Mouse (Mus musculus) midbrain, postnatal 0 days (tissue): ENCODE measurements at regions not wholly inside any gene's neighbourhood (a gene's known extent, or its start where the extent isn't known, plus 50 kb on each side); places are given as distances from the start of the nearest gene placed in this dataset.

Experiments used
- ATAC-seq: fragments of 200-750 bp; cut with Nextera tagmentation; 2 replicates; pipeline ENCODE4 v1.8.0; 2017; ENCODE audit warnings: moderate number of reproducible peaks, mild to moderate bottlenecking, moderate TSS enrichment, moderate library complexity; ENCODE audit not compliant: low FRiP score
- DNase-seq: peaks from one replicate; pipeline ENCODE4 v3.0.0-alpha.2; 2015; ENCODE audit warnings: low spot score
- H3K27ac ChIP-seq: fragments of 300-500 bp; sonication (generic); 2 replicates; pipeline ENCODE4 v1.5.1; 2014; ENCODE audit warnings: low read depth, mild to moderate bottlenecking, low read length, mixed read lengths
- H3K27me3 ChIP-seq: fragments of 300-500 bp; sonication (generic); 2 replicates; pipeline ENCODE4 v1.6.1; 2014; ENCODE audit warnings: low read length, control low read depth, mixed read lengths; ENCODE audit not compliant: insufficient read depth
- H3K36me3 ChIP-seq: fragments of 300-500 bp; sonication (generic); 2 replicates; pipeline ENCODE4 v1.6.1; 2014; ENCODE audit warnings: low read length, control low read depth, mixed read lengths; ENCODE audit not compliant: insufficient read depth
- H3K4me1 ChIP-seq: fragments of 300-500 bp; sonication (generic); 2 replicates; pipeline ENCODE4 v1.6.1; 2014; ENCODE audit warnings: mild to moderate bottlenecking, control low read depth, antibody characterized with exemption, low read length, mixed read lengths; ENCODE audit not compliant: insufficient read depth
- H3K4me2 ChIP-seq: fragments of 300-500 bp; sonication (generic); 2 replicates; pipeline ENCODE4 v1.6.1; 2014; ENCODE audit warnings: low read depth, mild to moderate bottlenecking, low read length, mixed read lengths; ENCODE audit not compliant: poor library complexity, severe bottlenecking
- H3K4me3 ChIP-seq: fragments of 300-500 bp; sonication (generic); 2 replicates; pipeline ENCODE4 v1.5.1; 2014; ENCODE audit warnings: low read depth, mild to moderate bottlenecking, low read length, moderate library complexity
- H3K9ac ChIP-seq: fragments of 300-500 bp; sonication (generic); replicated peaks from 2 replicates; pipeline ENCODE4 v1.6.1; 2014; ENCODE audit warnings: mild to moderate bottlenecking, low read length, moderate library complexity, mixed read lengths; ENCODE audit not compliant: poor library complexity, severe bottlenecking
- H3K9me3 ChIP-seq: fragments of 300-500 bp; sonication (generic); 2 replicates; pipeline ENCODE4 v1.6.1; 2016; ENCODE audit warnings: low read length, control low read depth
- CTCF ChIP-seq: IDR thresholded peaks from 2 replicates; pipeline ENCODE4 v1.5.1; 2016; ENCODE audit warnings: antibody characterized with exemption, mild to moderate bottlenecking
- WGBS: fragments of 180-500 bp; shearing (Covaris S2); extraction: QIAGEN DNeasy Blood & Tissue Kit; methylation state at CpG from one replicate; pipeline ENCODE4 v1.1.7; 2014; 5-methylcytosine and 5-hydroxymethylcytosine counted together

- no peaks in the 10 kb centered on the region for H3K27me3 ChIP-seq
- no peak overlapping the region for H3K4me3 ChIP-seq
- H3K36me3 ChIP-seq, result no peaks in the 10 kb centered on the region
- TF ChIP-seq CTCF, result no peak
- 81% methylated on average over 2 of the region's 2 CpGs for WGBS
- no peak overlapping the region for H3K27ac ChIP-seq
- H3K9me3 ChIP-seq, result no peaks in the 10 kb centered on the region
- H3K4me2 ChIP-seq, result no peak overlapping the region
- ATAC-seq, result no peak
- no peak for DNase-seq
- H3K9ac ChIP-seq, result no peak overlapping the region
- no peaks in the 10 kb centered on the region for H3K4me1 ChIP-seq
Observed at GRCm38 (mm10) chr2:11367319-11367718, 186.6 kb downstream of the Pfkfb3 start.

- 89% methylated on average over 3 of the region's 3 CpGs for WGBS
- ATAC-seq, result no peak
- DNase-seq, result no peak
- no peak overlapping the region for H3K4me2 ChIP-seq
- no peak overlapping the region for H3K4me3 ChIP-seq
- H3K36me3 ChIP-seq, result no peaks in the 10 kb centered on the region
- no peaks in the 10 kb centered on the region for H3K9me3 ChIP-seq
- no peaks in the 10 kb centered on the region for H3K4me1 ChIP-seq
- no peak overlapping the region for H3K9ac ChIP-seq
- H3K27ac ChIP-seq, result no peak overlapping the region
- H3K27me3 ChIP-seq, result no peaks in the 10 kb centered on the region
- no peak for TF ChIP-seq CTCF
Observed at GRCm38 (mm10) chr2:11365815-11366214, 188.1 kb downstream of the Pfkfb3 start.

GRCm38 (mm10) chr2:11365371-11365770 lies 188.5 kb downstream of the Pfkfb3 start:
- Histone ChIP-seq H3K27ac (no peak overlapping the region), H3K9me3 (no peaks in the 10 kb centered on the region), H3K4me3 (no peak overlapping the region), H3K9ac (no peak overlapping the region), H3K4me2 (no peak overlapping the region), H3K4me1 (no peaks in the 10 kb centered on the region), H3K36me3 (no peaks in the 10 kb centered on the region), H3K27me3 (no peaks in the 10 kb centered on the region)
- 80% methylated on average over 4 of the region's 4 CpGs for WGBS
- no peak for ATAC-seq
- TF ChIP-seq CTCF, result no peak
- no peak for DNase-seq

DNA sequence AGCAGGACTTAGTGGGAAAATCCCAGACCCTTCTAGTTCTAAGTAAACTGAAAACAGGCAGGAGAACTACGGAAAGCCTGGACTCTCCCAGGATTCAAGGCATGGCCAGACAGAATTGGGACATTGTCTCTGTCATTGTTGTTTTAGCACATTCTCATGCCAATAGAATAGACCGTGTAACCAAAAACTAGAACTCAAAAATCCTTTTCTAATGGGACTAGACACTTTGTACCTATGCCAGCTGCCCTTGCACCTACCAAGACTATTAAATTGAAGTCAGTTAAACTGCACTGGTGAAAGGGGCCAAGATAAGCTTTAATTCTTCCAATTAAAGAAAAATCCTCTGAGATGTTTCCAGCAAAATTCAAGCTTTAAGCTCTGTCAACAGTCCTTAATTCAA lies 189.8 kb downstream of the Pfkfb3 start:
- Histone ChIP-seq H3K27ac (no peak overlapping the region), H3K27me3 (no peaks in the 10 kb centered on the region), H3K4me2 (no peak overlapping the region), H3K36me3 (no peaks in the 10 kb centered on the region), H3K4me3 (no peak overlapping the region), H3K4me1 (no peaks in the 10 kb centered on the region), H3K9me3 (no peaks in the 10 kb centered on the region), H3K9ac (no peak overlapping the region)
- no peak for TF ChIP-seq CTCF
- ATAC-seq (no peak), DNase-seq (no peak)
- 79% methylated on average over 2 of the region's 2 CpGs for WGBS

DNA sequence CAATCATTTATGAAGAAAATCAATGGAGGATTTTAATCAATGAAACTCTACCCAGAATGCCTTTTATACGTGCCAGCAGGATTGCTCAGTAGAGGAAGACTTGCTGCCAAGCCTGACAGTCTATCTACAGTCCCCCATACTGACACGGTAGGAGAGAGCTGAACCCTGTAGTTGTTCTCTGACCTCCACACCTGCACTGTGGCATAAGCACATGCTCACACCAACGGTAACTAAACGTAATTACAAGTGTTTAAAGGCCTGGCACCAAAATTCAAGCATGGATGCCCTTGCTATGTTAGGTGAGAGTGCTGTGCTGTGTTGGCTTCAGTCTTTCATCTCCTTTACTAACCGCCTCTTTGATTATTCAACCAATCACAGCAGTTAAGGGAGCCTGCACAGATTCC lies 190.8 kb downstream of the Pfkfb3 start:
- no peaks in the 10 kb centered on the region for H3K4me1 ChIP-seq
- H3K4me2 ChIP-seq, result no peak overlapping the region
- no peaks in the 10 kb centered on the region for H3K27me3 ChIP-seq
- no peak overlapping the region for H3K27ac ChIP-seq
- H3K36me3 ChIP-seq, result no peaks in the 10 kb centered on the region
- WGBS, result 68% methylated on average over 5 of the region's 5 CpGs
- H3K4me3 ChIP-seq, result no peak overlapping the region
- no peaks in the 10 kb centered on the region for H3K9me3 ChIP-seq
- no peak overlapping the region for H3K9ac ChIP-seq
- DNase-seq (peak; percentile 33), ATAC-seq (no peak)
- TF ChIP-seq CTCF, result no peak

DNA sequence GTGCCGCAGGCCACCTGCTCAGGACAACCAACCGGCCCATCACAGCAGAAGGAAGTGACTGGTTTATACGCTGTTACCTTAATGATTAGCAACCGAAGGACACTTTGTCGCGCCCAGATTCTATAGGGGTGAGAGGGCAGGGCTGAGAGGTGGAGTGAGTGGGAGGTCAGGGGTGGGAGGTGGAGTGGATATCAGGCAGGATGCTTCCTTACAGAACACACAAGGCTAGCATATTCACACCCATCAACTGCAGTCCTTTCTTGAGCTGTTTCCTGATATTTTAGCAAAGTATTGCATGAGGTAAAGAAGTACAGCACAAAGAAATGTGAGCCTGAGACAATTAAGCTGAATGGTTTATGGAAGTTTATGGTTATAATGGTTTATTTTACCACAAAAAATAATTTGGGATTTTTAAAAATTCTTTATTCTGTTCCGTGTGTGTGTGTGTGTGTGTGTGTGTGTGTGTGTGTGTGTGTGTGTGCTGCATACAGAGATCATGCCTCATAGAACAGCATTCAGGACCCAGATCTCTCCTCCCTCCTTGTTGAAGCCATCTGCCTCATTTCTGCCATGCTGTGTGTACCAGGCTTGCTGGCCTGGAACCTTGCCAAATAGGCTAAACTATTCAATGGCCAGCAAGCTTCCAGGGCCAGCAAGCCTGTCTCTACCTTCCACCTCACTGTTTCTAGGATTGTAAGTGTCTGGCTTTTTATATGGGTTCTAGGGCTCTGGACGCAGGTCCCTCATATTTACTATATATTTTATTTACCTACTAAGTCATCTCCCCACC lies 190.5 kb downstream of the Prkcq start:
- Histone ChIP-seq H3K27ac (no peak overlapping the region), H3K4me3 (no peak overlapping the region), H3K4me2 (no peak overlapping the region), H3K9me3 (no peaks in the 10 kb centered on the region), H3K4me1 (no peaks in the 10 kb centered on the region), H3K9ac (no peak overlapping the region), H3K36me3 (no peaks in the 10 kb centered on the region), H3K27me3 (no peaks in the 10 kb centered on the region)
- DNase-seq (peak; percentile 91), ATAC-seq (peak; percentile 78; the same call in 1 of the 2 replicates)
- WGBS, result 79% methylated on average over 8 of the region's 8 CpGs
- no peak for TF ChIP-seq CTCF
